Mouse (Mus musculus): ENCODE data around the gene Chst7.
A peak's percentile ranks its signal among the peaks of the same experiment; 100 is the strongest.

Chst7 gene

DNA sequence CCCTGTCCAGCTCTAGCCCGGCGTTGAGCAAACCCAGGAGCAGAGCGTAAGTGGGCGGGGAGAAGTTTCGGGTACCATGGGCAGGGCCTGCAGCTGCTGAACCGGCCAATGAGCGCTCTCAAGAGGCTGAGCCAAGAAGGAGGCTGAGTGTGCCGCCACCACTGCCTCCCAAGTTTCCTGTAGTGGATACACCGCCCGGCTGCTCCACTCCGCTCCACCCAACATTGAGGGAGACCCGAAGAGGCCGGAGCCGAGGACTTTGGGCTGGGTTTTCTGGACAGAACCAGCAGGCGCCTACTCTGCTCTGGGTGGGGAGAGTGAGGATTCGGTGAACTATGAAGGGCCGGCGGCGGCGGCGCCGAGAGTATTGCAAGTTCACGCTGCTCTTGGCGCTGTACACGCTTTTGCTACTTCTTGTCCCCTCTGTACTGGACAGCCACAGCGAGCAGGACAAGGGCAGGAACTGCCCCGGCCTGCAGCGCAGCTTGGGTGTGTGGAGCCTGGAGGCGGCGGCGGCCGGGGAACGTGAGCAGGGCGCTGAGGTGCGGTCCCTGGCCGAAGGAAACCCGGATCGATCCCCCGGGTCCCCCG is at the start of gene Chst7:
Gene Chst7 (plus strand): TSS at position 180 of the 591 bp plus-strand sequence.
- peak; percentile 85 for DNase-seq (ENCODE audit: low read depth, low spot score)

DNA sequence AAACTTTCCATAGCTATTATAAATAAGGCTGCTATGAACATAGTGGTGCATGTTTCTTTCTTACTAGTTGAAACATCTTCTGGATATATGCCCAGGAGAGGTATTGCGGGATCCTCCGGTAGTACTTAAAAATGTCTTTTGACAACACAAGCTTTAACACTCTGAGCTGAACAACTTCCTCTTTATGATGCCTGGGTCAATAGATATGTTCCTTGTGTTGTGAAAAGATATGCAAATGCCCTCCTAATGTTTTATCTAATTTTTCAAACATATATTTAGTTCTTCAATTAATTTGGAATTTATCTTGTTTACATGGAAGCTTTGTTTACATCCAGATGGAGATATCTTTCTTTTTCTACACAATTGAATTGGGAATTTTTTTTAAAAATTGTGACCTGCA is 47.1 kb upstream of the Chst7 start:
- no peak for DNase-seq (ENCODE audit: low read depth, low spot score)

- peak; percentile 15 for DNase-seq (ENCODE audit: low read depth, low spot score)
Measured at GRCm38 (mm10) chrX:20020942-20021341, 38.4 kb upstream of the Chst7 start.

DNA sequence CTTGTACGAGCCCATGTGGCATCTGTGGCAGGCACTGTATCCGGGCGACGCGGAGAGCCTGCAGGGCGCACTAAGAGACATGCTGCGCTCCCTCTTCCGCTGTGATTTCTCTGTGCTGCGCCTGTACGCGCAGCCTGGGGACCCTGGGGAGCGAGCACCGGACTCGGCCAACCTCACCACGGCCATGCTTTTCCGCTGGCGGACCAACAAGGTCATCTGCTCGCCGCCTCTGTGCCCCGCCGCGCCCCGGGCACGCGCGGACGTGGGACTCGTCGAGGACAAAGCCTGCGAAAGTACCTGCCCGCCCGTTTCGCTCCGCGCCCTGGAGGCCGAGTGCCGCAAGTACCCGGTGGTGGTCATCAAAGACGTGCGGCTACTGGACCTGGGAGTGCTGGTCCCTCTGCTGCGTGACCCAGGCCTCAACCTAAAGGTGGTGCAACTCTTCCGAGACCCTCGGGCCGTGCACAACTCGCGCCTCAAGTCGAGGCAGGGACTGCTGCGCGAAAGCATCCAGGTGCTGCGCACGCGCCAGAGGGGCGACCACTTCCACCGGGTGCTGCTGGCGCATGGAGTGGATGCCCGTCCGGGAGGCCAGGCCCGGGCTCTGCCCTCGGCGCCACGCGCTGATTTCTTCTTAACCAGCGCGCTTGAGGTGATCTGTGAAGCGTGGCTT is 872 bp downstream of the Chst7 start:
- peak; percentile 50 for DNase-seq (ENCODE audit: low read depth, low spot score)

- DNase-seq (ENCODE audit: low read depth, low spot score) = peak; percentile 44
Measured at GRCm38 (mm10) chrX:20060769-20061315, 1.5 kb downstream of the Chst7 start.

GRCm38 (mm10) chrX:20061764-20062480 is 2.6 kb downstream of the Chst7 start:
- no peak for DNase-seq (ENCODE audit: low read depth, low spot score)

- no peak for DNase-seq (ENCODE audit: low read depth, low spot score)
Measured at GRCm38 (mm10) chrX:20066636-20067035, 7.3 kb downstream of the Chst7 start.

DNA sequence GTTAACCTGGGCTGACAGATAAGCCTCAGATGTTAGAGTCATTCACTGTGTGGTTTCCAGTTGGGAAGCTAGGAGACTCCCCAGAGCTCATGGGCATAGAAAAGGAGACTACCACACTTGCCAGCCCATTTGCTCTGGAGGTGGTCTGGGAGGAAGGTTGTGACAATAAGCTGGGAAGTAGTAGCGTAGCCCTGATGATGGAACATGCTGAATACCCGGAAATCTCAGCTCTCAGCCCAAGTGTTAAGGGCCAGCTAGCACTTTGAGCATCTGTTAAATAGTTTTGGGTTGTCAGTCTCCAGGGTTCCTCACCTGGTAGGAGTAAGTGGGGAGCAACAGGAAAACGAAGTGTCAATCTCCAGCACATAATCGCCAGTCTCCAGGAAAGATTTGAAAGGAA is 10.8 kb downstream of the Chst7 start:
- no peak for DNase-seq (ENCODE audit: low read depth, low spot score)

DNA sequence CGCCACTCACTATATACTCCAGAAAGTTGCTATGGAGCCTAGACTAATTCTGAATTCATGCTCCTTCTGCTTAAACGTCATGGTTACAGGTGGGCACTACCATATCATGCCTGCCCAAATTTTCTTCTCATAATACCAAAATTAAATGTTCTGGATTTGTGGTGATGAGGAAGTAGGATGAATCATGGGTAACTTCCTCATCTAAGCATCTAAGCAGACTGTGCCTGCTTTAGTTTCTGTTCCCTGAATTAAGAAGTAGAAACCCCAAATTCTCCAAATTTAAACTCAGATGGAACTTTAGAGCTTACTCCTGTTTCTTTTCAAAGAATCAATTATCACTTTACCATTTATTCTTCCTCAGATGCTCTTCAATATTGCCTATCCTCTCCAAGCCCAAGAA is 58.4 kb downstream of the Chst7 start:
- no peak for DNase-seq (ENCODE audit: low read depth, low spot score)

DNA sequence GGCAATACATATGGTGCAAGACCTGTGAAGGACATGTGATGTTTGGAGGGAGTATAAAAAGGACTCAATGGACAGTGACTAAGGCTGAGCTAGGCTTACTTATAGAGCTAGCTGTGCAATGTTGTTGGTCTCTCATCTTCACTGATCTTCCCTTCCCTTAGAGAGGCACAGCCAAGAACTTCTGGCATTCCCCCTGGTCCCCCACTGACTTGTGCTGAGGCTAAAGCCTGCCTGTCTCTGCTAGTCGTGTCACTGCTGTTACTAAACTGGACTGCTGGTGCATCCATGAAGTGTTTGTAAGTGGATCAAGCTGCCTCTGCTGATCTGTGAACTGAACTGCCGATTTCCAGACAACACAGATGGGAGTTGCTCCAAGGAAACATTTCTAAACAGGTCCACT is 66.1 kb downstream of the Chst7 start:
- DNase-seq (ENCODE audit: low read depth, low spot score) = no peak

GRCm38 (mm10) chrX:20128951-20129350 is 69.6 kb downstream of the Chst7 start:
- DNase-seq (ENCODE audit: low read depth, low spot score) = no peak

DNA sequence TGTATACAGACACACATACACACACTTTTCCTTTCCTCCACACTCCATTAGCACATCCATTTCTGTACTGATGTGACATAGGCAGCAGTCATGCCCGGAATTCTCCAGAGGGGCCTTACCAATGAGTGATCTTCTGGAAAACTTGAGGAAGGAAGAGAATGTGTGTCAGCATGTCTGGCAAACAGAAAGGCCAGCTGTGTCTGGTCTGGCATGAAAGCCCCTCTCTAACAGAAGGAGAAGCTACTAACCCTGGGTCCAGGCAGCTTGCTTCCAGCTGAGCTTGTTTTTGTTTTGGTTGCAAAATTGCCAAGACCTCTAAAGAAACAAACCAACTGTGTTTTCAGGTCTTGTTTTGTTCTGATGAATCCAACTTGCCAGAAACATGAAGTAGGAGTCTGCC is 70.1 kb downstream of the Chst7 start:
- DNase-seq (ENCODE audit: low read depth, low spot score) = no peak

Data from ZHBTc4 (cell line).